Mouse (Mus musculus) olfactory bulb, adult 2 months (tissue): ENCODE measurements around the gene Ahcy. TPM values are rescaled to one million over a fixed set of nuclear protein-coding genes. Genes with fewer than 3 reads are reported as not detected.

ENCODE experiments used
- H3K27ac ChIP-seq: fragments of 200-500 bp; 2 replicates; pipeline ENCODE4 v1.5.1; 2012; ENCODE audit warnings: low read depth, low read length; ENCODE audit not compliant: insufficient read depth
- H3K4me1 ChIP-seq: fragments of 200-500 bp; 2 replicates; pipeline ENCODE4 v1.6.1; 2012; ENCODE audit warnings: low read length; ENCODE audit not compliant: control insufficient read depth, insufficient read depth
- H3K4me3 ChIP-seq: fragments of 200-500 bp; 2 replicates; pipeline ENCODE4 v1.5.1; 2012; ENCODE audit warnings: mild to moderate bottlenecking, low read depth, low read length, moderate library complexity; ENCODE audit not compliant: insufficient read depth
- CTCF ChIP-seq: fragments of 200-500 bp; IDR thresholded peaks from 2 replicates; pipeline ENCODE4 v1.5.1; 2012; ENCODE audit warnings: low read depth, mild to moderate bottlenecking, low read length, moderate library complexity; ENCODE audit not compliant: insufficient read depth
- POLR2A ChIP-seq: fragments of 200-500 bp; IDR thresholded peaks from 2 replicates; pipeline ENCODE4 v1.6.1; 2012; ENCODE audit warnings: mild to moderate bottlenecking, low read depth, low read length, moderate library complexity; ENCODE audit not compliant: insufficient read depth
- WGBS: fragments of 180-500 bp; shearing (Covaris S2); methylation state at CpG from one replicate; pipeline ENCODE4 v1.1.7; 2018; 5-methylcytosine and 5-hydroxymethylcytosine counted together
- polyA plus RNA-seq: library from polyadenylated mRNA; stranded (reverse); fragments of >200 nt; gene quantifications from 2 replicates; pipeline ENCODE4 v1.2.4, GENCODE M21; 2012; ENCODE audit warnings: low replicate concordance; ENCODE audit not compliant: missing spikeins, insufficient read depth, insufficient read length

Gene Ahcy
- polyA plus RNA-seq, 1 experiment: not detected

DNA sequence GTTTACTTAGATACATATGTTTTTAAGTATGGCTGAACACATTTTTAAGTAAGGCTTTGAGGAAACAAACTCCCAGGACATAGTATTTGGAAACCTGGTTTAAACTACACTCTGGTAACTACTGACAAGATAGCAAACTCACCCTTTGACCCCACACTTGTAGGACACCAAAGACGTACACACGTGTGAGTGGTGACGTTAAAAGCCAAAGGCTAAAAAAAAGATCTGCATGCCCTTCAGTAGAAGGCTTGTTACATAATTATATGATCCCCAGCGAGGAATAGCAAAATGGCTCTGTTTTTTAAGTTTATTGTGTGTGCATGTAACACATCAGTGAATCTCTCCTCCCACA lies 5.9 kb upstream of the Ahcy start:
- no peak overlapping the region for H3K4me3 ChIP-seq
- no peak overlapping the region for H3K27ac ChIP-seq
- 78% methylated on average over 4 of the region's 4 CpGs for WGBS
- peaks cover 6% of the 10 kb centered on the region for H3K4me1 ChIP-seq
- no peak for TF ChIP-seq CTCF
- no peak for TF ChIP-seq POLR2A

- no peak overlapping the region for H3K27ac ChIP-seq
- H3K4me3 ChIP-seq: no peak overlapping the region
- TF ChIP-seq CTCF: no peak
- TF ChIP-seq POLR2A: no peak
- H3K4me1 ChIP-seq: peaks cover 10% of the 10 kb centered on the region
- 51% methylated on average over 7 of the region's 7 CpGs for WGBS
Observed at GRCm38 (mm10) chr2:155079500-155080178, 5.3 kb upstream of the Ahcy start.

GRCm38 (mm10) chr2:155075649-155076048 lies 1.4 kb upstream of the Ahcy start:
- 91% methylated on average over 6 of the region's 6 CpGs for WGBS
- H3K4me1 ChIP-seq: peaks cover 10% of the 10 kb centered on the region
- TF ChIP-seq CTCF: no peak
- H3K27ac ChIP-seq: 0 out of 2 replicates have a peak overlapping the region, but pooled peaks have one; percentile 79
- H3K4me3 ChIP-seq: no peak overlapping the region

GRCm38 (mm10) chr2:155074766-155075330 lies 551 bp upstream of the Ahcy start:
- Histone ChIP-seq H3K4me3 (peak overlapping the region; percentile 82), H3K27ac (peak overlapping the region; percentile 79; the same call in 1 of the 2 replicates), H3K4me1 (peaks cover 10% of the 10 kb centered on the region)
- 19% methylated on average over 12 of the region's 12 CpGs for WGBS
- TF ChIP-seq POLR2A (no peak), CTCF (no peak)

DNA sequence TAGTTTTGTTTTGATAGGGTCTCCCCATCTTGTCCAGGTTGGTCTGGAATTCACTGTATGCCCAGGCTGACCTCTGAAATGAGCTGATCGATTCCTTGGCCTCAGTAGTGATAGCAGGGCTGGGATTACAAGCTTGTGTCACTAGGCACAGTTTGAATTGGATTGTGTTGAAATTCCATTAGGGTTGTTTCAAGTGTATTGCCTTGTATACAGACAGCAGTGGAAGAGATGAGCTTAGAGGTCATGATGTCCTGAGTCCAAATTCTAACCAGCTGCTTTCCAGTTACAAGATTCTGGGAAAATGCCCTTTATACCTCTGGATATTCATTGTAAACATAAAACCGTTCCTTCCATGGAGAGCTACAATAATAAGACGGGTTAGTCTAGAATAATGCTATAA lies 950 bp downstream of the Ahcy start:
- no peak overlapping the region for H3K27ac ChIP-seq

DNA sequence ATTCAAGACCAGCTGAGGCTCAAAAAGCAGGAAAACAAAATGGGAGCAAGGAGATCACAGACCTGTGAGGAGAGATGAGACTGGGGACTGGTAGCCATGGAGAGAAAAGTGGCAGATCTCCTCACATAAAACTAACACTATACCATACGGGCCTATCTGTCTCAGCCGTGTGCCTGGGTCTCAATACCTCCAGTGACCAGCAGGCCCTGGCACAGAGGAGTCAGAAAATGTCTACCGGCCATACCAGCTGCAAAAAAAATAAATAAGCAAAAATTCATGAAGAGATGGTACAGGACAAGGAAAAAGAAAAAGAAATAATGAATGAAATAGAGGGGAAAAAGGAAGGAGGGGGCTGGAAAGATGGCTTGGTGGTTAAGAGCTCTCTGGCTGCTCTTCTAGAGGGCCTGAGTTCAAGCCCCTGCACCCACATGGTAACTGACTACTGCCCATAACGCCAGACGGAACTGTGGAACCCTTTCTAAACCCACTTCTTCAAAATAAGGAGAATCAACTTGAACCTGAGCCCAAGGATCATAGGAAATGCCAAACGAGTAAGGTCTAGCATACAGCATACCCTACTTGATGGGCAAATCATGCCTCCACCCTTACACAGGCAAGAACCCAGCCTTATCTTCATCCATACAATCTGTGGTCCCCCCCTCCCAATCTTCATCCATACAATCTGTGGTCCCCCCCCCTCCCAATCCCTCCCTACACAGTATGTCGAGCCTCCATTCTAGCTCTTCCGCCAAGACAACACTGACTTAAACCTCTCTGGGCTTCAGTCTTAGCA lies 1.7 kb downstream of the Ahcy start:
- H3K4me1 ChIP-seq: peaks cover 10% of the 10 kb centered on the region
- no peak overlapping the region for H3K27ac ChIP-seq
- TF ChIP-seq POLR2A (no peak), CTCF (no peak)
- H3K4me3 ChIP-seq: no peak overlapping the region
- 83% methylated on average over 8 of the region's 8 CpGs for WGBS

More for the DNA sequence above, 950 bp downstream of the Ahcy start:
- Histone ChIP-seq H3K4me1 (peaks cover 10% of the 10 kb centered on the region), H3K4me3 (no peak overlapping the region)
- TF ChIP-seq CTCF: no peak
- no peak for TF ChIP-seq POLR2A
- WGBS: 14% methylated on average over 3 of the region's 3 CpGs

DNA sequence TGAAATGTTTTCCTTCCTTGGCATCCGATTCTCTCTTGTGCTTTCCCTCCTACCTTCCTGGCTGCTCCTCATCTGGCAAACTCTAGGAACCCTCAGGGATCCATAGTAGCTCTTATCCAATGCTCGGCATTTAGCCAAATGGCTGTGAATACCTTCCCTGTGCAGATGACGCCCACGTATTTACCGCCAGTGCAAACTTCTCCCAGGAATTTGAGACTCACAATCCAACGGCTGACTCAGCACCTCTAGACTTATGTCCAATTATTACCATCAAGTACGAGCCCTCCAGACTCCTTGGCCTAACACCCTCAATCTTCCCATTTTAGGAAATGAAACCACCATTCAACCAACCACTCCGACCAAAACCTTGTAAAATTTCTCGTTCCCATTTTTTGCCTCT lies 3.3 kb downstream of the Ahcy start:
- Histone ChIP-seq H3K4me3 (no peak overlapping the region), H3K27ac (no peak overlapping the region), H3K4me1 (peaks cover 10% of the 10 kb centered on the region)
- no peak for TF ChIP-seq CTCF
- no peak for TF ChIP-seq POLR2A
- 69% methylated on average over 9 of the region's 9 CpGs for WGBS

DNA sequence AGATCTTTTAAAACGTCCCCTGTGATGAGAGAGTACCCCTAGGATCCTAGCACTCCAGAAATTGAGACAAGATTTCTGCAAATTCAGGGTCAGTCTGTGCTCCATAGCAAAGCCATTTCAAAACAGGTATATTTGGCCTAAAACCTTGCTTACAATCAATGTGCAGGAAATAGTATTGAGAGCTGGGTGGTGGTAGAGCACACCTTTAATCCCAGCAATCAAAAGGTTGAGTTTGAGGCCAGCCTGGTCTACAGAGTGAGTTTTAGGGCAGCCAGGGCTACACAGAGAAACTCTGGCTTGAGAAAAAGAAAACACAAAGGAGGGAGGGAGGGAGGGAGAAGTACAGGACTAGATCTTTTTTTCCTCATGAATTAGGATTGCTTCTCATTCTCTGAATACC lies 16.9 kb downstream of the Ahcy start:
- WGBS: 84% methylated on average over 1 of the region's 1 CpGs
- Histone ChIP-seq H3K4me3 (no peak overlapping the region), H3K27ac (no peak overlapping the region), H3K4me1 (no peaks in the 10 kb centered on the region)
- TF ChIP-seq POLR2A (no peak), CTCF (no peak)

DNA sequence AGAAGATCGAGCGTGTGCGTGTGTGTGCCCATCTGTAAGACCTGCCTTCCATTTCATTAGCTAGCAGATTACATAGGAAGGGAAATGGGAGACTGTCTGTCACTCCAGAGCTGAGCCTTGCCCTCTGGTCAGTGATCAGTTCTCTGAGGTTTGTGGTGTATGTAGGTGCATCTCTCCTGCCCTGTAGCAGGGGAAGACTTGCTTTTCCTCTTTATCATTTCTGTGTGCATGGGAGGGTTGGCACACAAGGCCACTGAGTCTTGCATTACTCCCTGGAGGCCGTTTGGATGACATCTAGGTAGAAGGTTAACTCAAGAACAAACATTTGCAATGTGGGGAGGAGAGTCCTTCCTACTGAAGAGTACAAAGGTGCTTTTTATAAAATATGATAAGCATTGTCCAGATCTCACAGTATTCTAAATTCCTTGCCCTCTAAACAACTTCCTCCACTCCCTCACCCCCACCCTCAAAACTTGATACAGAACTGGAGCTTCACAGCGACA lies 18.2 kb downstream of the Ahcy start:
- TF ChIP-seq POLR2A (no peak), CTCF (no peak)
- no peak overlapping the region for H3K27ac ChIP-seq
- H3K4me1 ChIP-seq: no peaks in the 10 kb centered on the region
- no peak overlapping the region for H3K4me3 ChIP-seq
- WGBS: 77% methylated on average over 5 of the region's 5 CpGs
